Mouse (Mus musculus) forebrain, embryonic 16.5 days (tissue): ENCODE results near the gene Hist1h2bn. TPM values are rescaled to one million over a fixed set of nuclear protein-coding genes. Genes with fewer than 3 reads are reported as not detected.
A peak's percentile ranks its signal among the peaks of the same experiment; 100 is the strongest.
"Not testable (repeated sequence)": the region's sequence is repeated elsewhere in the genome, so short reads cannot be mapped to it uniquely, and the experiment has no call there.

ENCODE experiments used
- ATAC-seq: fragments of 200-750 bp; cut with Nextera tagmentation; 2 replicates; pipeline ENCODE4 v1.8.0; 2017; ENCODE audit warnings: mild to moderate bottlenecking, moderate library complexity
- H3K27ac ChIP-seq: fragments of 300-500 bp; sonication (generic); 2 replicates; pipeline ENCODE4 v1.5.1; 2014; ENCODE audit warnings: low read length, control low read depth
- H3K27me3 ChIP-seq: fragments of 300-500 bp; sonication (generic); replicated peaks from 2 replicates; pipeline ENCODE4 v1.6.1; 2014; ENCODE audit warnings: low read length; ENCODE audit not compliant: control insufficient read depth, insufficient read depth
- H3K36me3 ChIP-seq: fragments of 300-500 bp; sonication (generic); 2 replicates; pipeline ENCODE4 v1.6.1; 2014; ENCODE audit not compliant: control insufficient read depth, insufficient read depth
- H3K4me1 ChIP-seq: fragments of 300-500 bp; sonication (generic); replicated peaks from 2 replicates; pipeline ENCODE4 v1.6.1; 2014; ENCODE audit warnings: low read length; ENCODE audit not compliant: control insufficient read depth, insufficient read depth
- H3K4me2 ChIP-seq: fragments of 300-500 bp; sonication (generic); 2 replicates; pipeline ENCODE4 v1.6.1; 2014; ENCODE audit warnings: mild to moderate bottlenecking, low read length, control low read depth
- H3K4me3 ChIP-seq: fragments of 300-500 bp; sonication (generic); replicated peaks from 2 replicates; pipeline ENCODE4 v1.5.1; 2014; ENCODE audit warnings: mild to moderate bottlenecking, low read length, control low read depth
- H3K9ac ChIP-seq: fragments of 300-500 bp; sonication (generic); replicated peaks from 2 replicates; pipeline ENCODE4 v1.6.1; 2014; ENCODE audit warnings: low read depth, low read length, control low read depth
- H3K9me3 ChIP-seq: fragments of 300-500 bp; sonication (generic); 2 replicates; pipeline ENCODE4 v1.6.1; 2016; ENCODE audit warnings: low read length; ENCODE audit not compliant: control insufficient read depth
- WGBS: fragments of 180-500 bp; shearing (Covaris S2); extraction: QIAGEN DNeasy Blood & Tissue Kit; methylation state at CpG from one replicate; pipeline ENCODE4 v1.1.7; 2014; 5-methylcytosine and 5-hydroxymethylcytosine counted together
- polyA plus RNA-seq: library from polyadenylated mRNA; unstranded; fragments of >200 nt; fragmentation: Nextera tagmentation; extraction: Ambion mirVana; gene quantifications from 2 replicates; pipeline ENCODE4 v1.2.1, GENCODE M21; 2015

Hist1h2bn gene
- polyA plus RNA-seq, 1 experiment from 2014 or later = 0.85 TPM

DNA sequence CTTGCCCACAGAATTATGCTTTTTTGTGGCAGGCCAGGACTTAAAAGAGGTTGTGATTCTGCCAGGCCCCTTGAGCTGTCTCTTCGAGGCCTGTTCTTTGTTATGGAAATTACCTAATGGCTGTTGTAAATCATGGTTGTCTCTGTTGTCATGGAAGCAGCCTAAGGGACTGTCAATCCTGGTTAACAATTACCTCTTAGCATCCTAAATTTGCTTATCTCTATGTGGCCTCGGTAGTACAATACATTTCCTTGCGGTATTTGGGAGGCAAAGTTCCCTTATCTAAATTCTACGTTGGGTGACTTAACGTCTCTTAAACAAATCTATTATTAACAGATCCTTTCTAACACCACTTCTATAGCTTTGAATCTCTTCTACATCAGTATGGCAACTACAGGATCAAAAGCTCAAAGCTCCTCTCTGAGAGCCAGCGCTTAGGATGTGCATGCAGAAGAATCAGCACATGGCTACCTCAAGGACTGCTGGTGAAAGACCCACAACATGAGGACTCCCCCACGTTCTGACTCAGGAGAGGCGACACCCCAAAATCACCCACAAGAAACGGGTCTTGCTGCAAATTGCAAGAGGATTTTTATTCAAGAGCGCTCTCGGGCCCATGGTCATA is 25.9 kb upstream of the Hist1h2bn start:
- H3K4me3 ChIP-seq = no peak overlapping the region
- peak overlapping the region; percentile 57 for H3K27ac ChIP-seq
- peak; percentile 77 for ATAC-seq
- no peaks in the 10 kb centered on the region for H3K9me3 ChIP-seq
- H3K4me1 ChIP-seq = peaks cover 5% of the 10 kb centered on the region; the same call in 1 of the 2 replicates
- WGBS = 35% methylated on average over 11 of the region's 11 CpGs
- H3K27me3 ChIP-seq = no peaks in the 10 kb centered on the region
- no peaks in the 10 kb centered on the region for H3K36me3 ChIP-seq
- H3K9ac ChIP-seq = no peak overlapping the region
- H3K4me2 ChIP-seq = no peak overlapping the region

DNA sequence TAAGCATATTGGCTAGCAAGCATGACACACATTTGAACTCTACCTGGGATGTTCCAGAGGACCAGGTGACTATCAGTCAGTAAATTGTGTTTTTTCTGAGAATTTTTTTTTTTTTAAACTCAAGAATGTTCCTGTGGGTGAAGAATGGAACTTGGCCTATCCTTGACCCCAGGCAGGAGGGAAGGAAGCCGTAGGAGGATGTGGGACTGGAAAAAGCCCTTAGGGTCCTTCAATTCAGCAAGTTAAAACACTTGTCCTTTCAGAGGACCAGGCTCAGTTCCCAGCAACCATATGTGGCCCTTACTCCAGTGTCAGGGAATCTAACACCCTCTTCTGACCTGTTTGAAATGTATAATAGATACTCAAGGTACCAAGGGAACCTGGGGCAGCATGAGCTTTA is 24.4 kb upstream of the Hist1h2bn start:
- no peaks in the 10 kb centered on the region for H3K9me3 ChIP-seq
- WGBS = 82% methylated on average over 1 of the region's 1 CpGs
- ATAC-seq = no peak
- H3K36me3 ChIP-seq = no peaks in the 10 kb centered on the region
- H3K4me2 ChIP-seq = no peak overlapping the region
- H3K4me1 ChIP-seq = peaks cover 12% of the 10 kb centered on the region; the same call in 1 of the 2 replicates
- H3K27ac ChIP-seq = no peak overlapping the region
- H3K9ac ChIP-seq = no peak overlapping the region
- no peaks in the 10 kb centered on the region for H3K27me3 ChIP-seq
- H3K4me3 ChIP-seq = no peak overlapping the region

DNA sequence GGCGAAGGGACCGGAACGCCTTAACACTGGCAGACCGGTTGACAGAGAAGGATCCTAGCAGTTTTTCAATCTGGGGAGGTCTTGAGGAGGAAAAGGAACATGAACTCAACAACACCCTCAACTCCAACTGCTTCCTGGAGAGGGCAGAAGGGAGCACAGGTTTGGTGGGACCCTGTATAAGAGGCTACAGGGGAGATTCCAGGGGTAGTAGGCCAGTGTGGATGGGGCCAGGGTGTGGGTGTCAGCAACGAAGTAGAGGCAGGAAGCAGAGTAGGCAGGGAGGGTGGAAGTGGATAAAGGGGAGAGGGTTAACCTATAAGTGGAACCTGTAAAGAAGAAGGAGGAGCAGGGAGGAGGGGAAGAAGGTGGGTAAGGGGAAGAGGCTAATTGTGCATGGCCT is 20.5 kb upstream of the Hist1h2bn start:
- Histone ChIP-seq H3K4me3 (no peak overlapping the region), H3K9me3 (no peaks in the 10 kb centered on the region), H3K36me3 (no peaks in the 10 kb centered on the region), H3K27ac (peak overlapping the region; percentile 99), H3K9ac (no peak overlapping the region), H3K4me1 (peaks cover 15% of the 10 kb centered on the region), H3K4me2 (no peak overlapping the region), H3K27me3 (no peaks in the 10 kb centered on the region)
- 72% methylated on average over 5 of the region's 5 CpGs for WGBS
- ATAC-seq = 0 out of 2 replicates have a peak, but pooled peaks have one; percentile 1

DNA sequence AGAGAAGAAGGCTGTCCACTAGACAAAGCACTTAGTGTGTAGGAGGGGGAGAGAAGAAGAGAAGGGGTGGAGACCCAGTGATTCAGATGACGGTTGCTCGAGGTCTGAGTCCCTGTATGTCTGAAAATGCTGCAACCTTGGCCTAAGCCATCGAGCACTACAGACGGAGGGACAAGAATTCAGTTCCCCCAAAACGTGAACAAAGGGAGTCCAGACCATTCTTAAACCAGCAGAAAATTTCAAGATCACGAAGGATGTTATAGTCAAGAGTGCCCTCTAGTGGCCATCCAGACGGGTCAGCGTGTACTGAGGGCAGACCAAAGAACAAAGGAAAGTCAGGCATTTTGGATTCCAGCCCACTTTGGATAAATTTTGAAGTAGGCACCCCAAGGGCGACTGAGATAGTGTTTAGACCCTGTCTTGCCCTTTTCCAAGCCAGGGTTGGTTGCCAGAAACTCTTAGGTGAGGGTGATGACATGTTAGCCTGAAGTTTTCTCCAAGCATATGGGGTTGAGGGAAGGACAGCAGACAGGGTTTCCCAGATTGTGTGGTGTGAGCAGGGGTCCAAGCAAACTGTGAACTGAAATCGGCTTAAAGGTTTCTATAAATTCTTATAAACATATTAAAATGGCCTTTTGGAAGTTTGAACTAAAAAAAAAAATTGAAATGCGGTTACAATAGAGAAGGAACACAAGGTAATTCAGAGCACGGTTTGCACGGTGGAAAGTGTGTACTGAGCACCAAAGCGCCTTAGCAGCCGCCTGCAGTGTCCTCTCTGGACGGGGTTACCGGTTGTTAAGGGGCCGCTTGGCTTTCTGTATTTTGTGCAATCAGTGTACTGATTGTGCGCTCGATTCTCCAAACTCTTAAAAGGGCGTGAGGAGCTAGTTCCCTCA is 19.7 kb upstream of the Hist1h2bn start:
- H3K27me3 ChIP-seq = no peaks in the 10 kb centered on the region
- no peaks in the 10 kb centered on the region for H3K36me3 ChIP-seq
- H3K4me3 ChIP-seq = peak overlapping the region; percentile 60
- no peaks in the 10 kb centered on the region for H3K9me3 ChIP-seq
- peaks cover 15% of the 10 kb centered on the region for H3K4me1 ChIP-seq
- H3K9ac ChIP-seq = peak overlapping the region; percentile 65
- H3K4me2 ChIP-seq = peak overlapping the region; percentile 83
- peak; percentile 76 for ATAC-seq
- under 1% methylated on average over 21 of the region's 21 CpGs for WGBS
- H3K27ac ChIP-seq = peak overlapping the region; percentile 99

DNA sequence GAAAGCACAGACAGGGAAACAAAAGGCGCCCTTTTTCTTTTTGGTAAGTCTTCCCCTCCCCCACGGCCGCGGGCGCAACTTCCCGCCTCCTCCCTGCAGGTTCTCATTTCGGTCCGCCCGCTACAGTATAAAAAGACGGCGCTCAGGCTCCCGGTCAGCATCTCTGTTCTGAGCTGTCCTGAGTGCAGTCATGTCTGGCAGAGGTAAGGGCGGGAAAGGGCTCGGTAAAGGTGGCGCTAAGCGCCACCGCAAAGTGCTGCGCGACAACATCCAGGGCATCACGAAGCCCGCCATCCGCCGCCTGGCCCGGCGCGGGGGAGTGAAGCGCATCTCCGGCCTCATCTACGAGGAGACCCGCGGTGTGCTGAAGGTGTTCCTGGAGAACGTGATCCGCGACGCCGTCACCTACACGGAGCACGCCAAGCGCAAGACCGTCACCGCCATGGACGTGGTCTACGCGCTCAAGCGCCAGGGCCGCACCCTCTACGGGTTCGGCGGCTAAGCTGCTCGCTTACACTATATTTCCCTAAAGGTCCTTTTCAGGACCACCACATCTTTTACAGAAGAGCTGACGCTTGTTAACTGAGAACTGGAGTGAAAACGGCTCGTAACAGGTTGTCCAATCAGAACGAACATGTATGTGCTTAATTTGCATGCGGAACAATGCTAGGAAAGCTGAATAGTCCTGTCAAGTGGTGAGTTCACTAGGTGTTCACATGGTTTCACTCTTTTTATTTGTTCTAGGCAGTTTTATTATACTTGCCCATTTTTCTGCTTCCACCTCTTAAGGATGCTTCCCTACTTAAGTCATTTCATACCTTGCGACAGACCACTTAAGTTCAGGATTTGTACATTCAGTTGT is 18.8 kb upstream of the Hist1h2bn start, which contains the start of gene Hist1h4j:
Gene Hist1h4j, plus strand, starts transcription at position 159 of the 862 bp plus-strand sequence.
- WGBS = under 1% methylated on average over 45 of the region's 56 CpGs
- H3K4me1 ChIP-seq = peaks cover 15% of the 10 kb centered on the region
- not testable (repeated sequence) for H3K27me3 ChIP-seq, H3K36me3 ChIP-seq, H3K9me3 ChIP-seq
- H3K9ac ChIP-seq = peak within 1 kb of the TSS; percentile 65
- peak within 1 kb of the TSS; percentile 60 for H3K4me3 ChIP-seq
- H3K4me2 ChIP-seq = peak within 1 kb of the TSS; percentile 83
- peak within 1 kb of the TSS; percentile 99 for H3K27ac ChIP-seq
- ATAC-seq = peak; percentile 90

DNA sequence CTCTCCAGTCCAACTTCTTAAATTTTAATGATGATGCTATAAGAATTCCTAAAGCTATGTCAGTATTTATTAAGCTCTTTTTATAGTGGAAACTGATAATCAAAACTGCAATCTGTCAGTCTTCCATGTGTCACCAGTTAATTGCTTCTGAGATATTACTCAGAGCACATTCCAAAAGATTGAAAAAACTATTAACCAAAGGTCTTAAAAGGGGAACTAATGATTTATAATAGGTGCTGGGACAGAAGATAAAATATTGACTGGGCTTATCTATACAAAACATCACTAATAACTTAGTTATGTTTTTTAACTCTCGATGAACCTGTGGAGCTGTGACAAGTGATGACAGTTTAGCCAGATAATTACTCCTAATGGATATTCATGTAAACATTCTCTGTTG is 8.9 kb upstream of the Hist1h2bn start:
- Histone ChIP-seq H3K4me1 (peaks cover 10% of the 10 kb centered on the region), H3K9ac (no peak overlapping the region), H3K4me2 (no peak overlapping the region), H3K27ac (no peak overlapping the region), H3K4me3 (no peak overlapping the region), H3K9me3 (no peaks in the 10 kb centered on the region), H3K36me3 (no peaks in the 10 kb centered on the region), H3K27me3 (no peaks in the 10 kb centered on the region)
- no peak for ATAC-seq
- 87% methylated on average over 1 of the region's 1 CpGs for WGBS

DNA sequence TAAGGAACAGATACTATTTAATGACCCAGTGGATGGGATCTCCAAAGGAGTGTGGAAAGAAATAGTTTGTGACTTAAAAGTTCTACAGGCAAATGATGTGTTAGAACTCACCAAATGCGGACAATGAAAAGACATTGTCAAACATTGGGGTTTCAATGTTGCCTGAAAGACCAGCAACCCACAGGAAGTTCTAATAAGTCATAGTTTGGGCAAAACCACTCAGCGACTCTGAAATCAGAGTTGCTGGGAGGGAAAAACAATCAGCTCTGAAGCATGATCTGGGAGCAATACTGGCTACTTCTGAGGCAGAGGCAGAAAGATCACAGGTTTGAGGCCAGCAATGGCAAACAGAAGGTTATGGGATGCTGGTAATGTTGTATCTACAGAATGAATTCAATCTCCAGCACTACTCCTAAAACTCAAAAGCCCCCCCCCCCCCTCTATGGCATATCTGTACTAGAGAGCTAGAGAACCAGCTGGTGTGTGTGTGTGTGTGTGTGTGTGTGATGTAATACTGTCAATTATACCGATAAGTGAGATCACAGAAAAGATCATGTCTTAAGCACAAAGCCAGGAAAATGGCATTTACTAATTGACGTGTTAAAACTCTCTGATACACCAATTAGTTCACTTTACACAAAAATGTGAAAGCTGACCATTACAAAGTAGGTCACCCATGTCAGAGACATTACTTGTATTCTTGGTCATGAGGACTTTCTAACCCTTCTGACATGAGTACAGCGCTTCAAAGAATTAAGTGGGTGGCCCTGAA is 4.3 kb upstream of the Hist1h2bn start:
- peak overlapping the region; percentile 70 for H3K4me3 ChIP-seq
- no peaks in the 10 kb centered on the region for H3K27me3 ChIP-seq
- no peaks in the 10 kb centered on the region for H3K36me3 ChIP-seq
- peak overlapping the region; percentile 92 for H3K27ac ChIP-seq
- WGBS = 3% methylated on average over 5 of the region's 5 CpGs
- peak overlapping the region; percentile 63 for H3K9ac ChIP-seq
- peaks cover 18% of the 10 kb centered on the region for H3K4me1 ChIP-seq
- ATAC-seq = no peak
- H3K9me3 ChIP-seq = no peaks in the 10 kb centered on the region
- peak overlapping the region; percentile 82 for H3K4me2 ChIP-seq

DNA sequence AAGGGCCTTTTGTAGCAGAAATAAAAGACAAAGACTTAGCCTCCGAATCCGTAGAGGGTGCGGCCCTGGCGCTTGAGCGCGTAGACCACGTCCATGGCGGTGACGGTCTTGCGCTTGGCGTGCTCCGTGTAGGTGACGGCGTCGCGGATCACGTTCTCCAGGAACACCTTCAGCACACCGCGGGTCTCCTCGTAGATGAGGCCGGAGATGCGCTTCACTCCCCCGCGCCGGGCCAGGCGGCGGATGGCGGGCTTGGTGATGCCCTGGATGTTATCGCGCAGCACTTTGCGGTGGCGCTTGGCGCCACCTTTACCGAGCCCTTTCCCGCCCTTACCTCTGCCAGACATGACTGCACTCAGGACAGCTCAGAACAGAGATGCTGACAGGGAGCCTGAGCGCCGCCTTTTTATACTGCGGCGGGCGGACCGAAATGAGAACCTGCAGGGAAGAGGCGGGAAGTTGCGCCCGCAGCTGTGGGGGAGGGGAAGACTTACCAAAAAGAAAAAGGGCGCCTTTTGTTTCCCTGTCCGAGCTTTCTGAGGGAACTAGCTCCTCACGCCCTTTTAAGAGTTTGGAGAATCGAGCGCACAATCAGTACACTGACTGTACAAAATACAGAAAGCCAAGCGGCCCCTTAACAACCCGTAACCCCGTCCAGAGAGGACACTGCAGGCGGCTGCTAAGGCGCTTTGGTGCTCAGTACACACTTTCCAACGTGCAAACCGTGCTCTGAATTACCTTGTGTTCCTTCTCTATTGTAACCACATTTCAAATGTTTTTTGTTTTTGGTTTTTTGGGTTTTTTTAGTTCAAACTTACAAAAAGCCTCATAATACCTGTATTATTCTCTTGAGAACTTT is 3.5 kb upstream of the Hist1h2bn start, which contains the start of gene Hist1h4k:
Gene Hist1h4k, minus strand, starts transcription at position 347 of the 859 bp plus-strand sequence.
- ATAC-seq = peak; percentile 85
- not testable (repeated sequence) for H3K27me3 ChIP-seq
- under 1% methylated on average over 44 of the region's 56 CpGs for WGBS

More for the DNA sequence above, 3.5 kb upstream of the Hist1h2bn start, which contains the start of gene Hist1h4k:
- peak within 1 kb of the TSS; percentile 63 for H3K9ac ChIP-seq
- not testable (repeated sequence) for H3K9me3 ChIP-seq, H3K36me3 ChIP-seq
- H3K4me1 ChIP-seq = peaks cover 21% of the 10 kb centered on the region
- peak within 1 kb of the TSS; percentile 82 for H3K4me2 ChIP-seq
- H3K27ac ChIP-seq = peak within 1 kb of the TSS; percentile 92
- peak within 1 kb of the TSS; percentile 70 for H3K4me3 ChIP-seq
